Mouse (Mus musculus) left cerebral cortex, adult 9 months (tissue): ENCODE measurements at regions not wholly inside any gene's neighbourhood (a gene's known extent, or its start where the extent isn't known, plus 50 kb on each side); places are given as distances from the start of the nearest gene placed in this dataset.
A peak's percentile ranks its signal among the peaks of the same experiment; 100 is the strongest.

Source experiments
- DNase-seq, 2 experiments: peaks; one replicate each; pipeline ENCODE4 v3.0.0; 2022; ENCODE audit warnings: low spot score in 2 of 2

- DNase-seq = no peak
These were observed 148.0 kb upstream of the Klf6 start for GRCm38 (mm10) chr13:5713195-5713863.

- DNase-seq = peak in 1 of 2 experiments; percentile 29
These were observed 147.1 kb upstream of the Klf6 start for GRCm38 (mm10) chr13:5714191-5714591.

- DNase-seq = no peak
These were observed 146.5 kb upstream of the Klf6 start for GRCm38 (mm10) chr13:5714793-5715192.

- no peak for DNase-seq
These were observed 144.5 kb upstream of the Klf6 start for GRCm38 (mm10) chr13:5716749-5717148.

- no peak for DNase-seq
These were observed 138.0 kb upstream of the Klf6 start for GRCm38 (mm10) chr13:5723319-5723718.

GRCm38 (mm10) chr13:5724364-5724763, 136.9 kb upstream of the Klf6 start:
- DNase-seq = no peak

- DNase-seq = no peak
These were observed 135.3 kb upstream of the Klf6 start for GRCm38 (mm10) chr13:5725984-5726383.

- no peak for DNase-seq
These were observed 134.8 kb upstream of the Klf6 start for GRCm38 (mm10) chr13:5726446-5726845.

- DNase-seq = no peak
These were observed 133.1 kb upstream of the Klf6 start for GRCm38 (mm10) chr13:5728172-5728571.

- no peak for DNase-seq
These were observed 132.5 kb upstream of the Klf6 start for GRCm38 (mm10) chr13:5728808-5729207.

- no peak for DNase-seq
These were observed 131.7 kb upstream of the Klf6 start for GRCm38 (mm10) chr13:5729426-5730068.

- no peak for DNase-seq
These were observed 129.1 kb upstream of the Klf6 start for GRCm38 (mm10) chr13:5732206-5732605.

- DNase-seq = no peak
These were observed 126.2 kb upstream of the Klf6 start for GRCm38 (mm10) chr13:5735027-5735624.

- DNase-seq = no peak
These were observed 124.8 kb upstream of the Klf6 start for GRCm38 (mm10) chr13:5736472-5736871.

GRCm38 (mm10) chr13:5737214-5737613, 124.1 kb upstream of the Klf6 start:
- no peak for DNase-seq

- no peak for DNase-seq
These were observed 120.5 kb upstream of the Klf6 start for GRCm38 (mm10) chr13:5740805-5741204.

- no peak for DNase-seq
These were observed 116.3 kb upstream of the Klf6 start for GRCm38 (mm10) chr13:5744949-5745348.

- DNase-seq = no peak
These were observed 104.1 kb upstream of the Klf6 start for GRCm38 (mm10) chr13:5757176-5757575.

GRCm38 (mm10) chr13:5757963-5758362, 103.3 kb upstream of the Klf6 start:
- no peak for DNase-seq

GRCm38 (mm10) chr13:5760030-5760429, 101.3 kb upstream of the Klf6 start:
- DNase-seq = no peak

GRCm38 (mm10) chr13:5766394-5766793, 94.9 kb upstream of the Klf6 start:
- DNase-seq = no peak

GRCm38 (mm10) chr13:5767202-5767601, 94.1 kb upstream of the Klf6 start:
- DNase-seq = no peak

- no peak for DNase-seq
These were observed 92.6 kb upstream of the Klf6 start for GRCm38 (mm10) chr13:5768699-5769098.
